22 mouse cellular contexts compared by ENCODE assay signal in the genomic region with DNA sequence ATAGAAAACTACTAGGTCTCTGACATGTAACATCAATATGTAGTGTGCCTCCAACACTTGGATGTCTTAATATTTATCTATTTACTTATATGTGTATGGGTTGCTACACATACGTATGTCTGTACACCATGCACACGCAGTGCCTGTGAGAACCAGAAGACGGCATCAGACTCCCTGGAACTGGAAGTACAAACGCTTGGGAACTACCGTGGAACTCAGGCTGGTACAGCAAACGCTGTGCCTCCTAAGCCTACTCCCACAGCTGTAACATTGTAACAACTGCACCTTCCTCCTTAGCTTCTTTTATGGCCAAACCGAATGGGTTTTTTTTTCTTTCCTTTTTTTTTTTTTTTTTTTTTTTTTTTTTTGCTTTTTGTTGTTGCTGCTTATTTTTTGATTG. TPM values are rescaled to one million over a fixed set of nuclear protein-coding genes. Genes with fewer than 3 reads are reported as not detected.
A peak's percentile ranks its signal among the peaks of the same experiment; 100 is the strongest.
DNase-seq lines count a peak whose midpoint lies in the region; ATAC-seq and TF ChIP-seq lines count a peak whose summit lies in the region.
"Had no signal": no experiment of that assay in that cellular context is flagged by ENCODE, and none has a peak within 500 bp of the region (broad histone marks: within the 10 kb centered on the region; RNA-seq: fewer than 3 reads in every experiment).

No protein-coding gene starts in this region.

- H3K4me2 ChIP-seq in intestine, postnatal 0 days (replicated peaks; ENCODE audit: low read depth) = no peak overlapping the region
- no peak overlapping the region for H3K4me2 ChIP-seq in intestine, embryonic 16.5 days (ENCODE audit: low read depth, low read length)
- H3K4me2 ChIP-seq in forebrain, embryonic 11.5 days (ENCODE audit: low read depth, low read length, severe bottlenecking) = no peak overlapping the region
- H3K4me2 ChIP-seq: embryonic facial prominence, embryonic 13.5 days; heart, embryonic 13.5 days; limb, embryonic 13.5 days; midbrain, embryonic 12.5 days; neural tube, embryonic 13.5 days had no signal

- ATAC-seq in intestine, postnatal 0 days = no peak
- no peak for ATAC-seq in intestine, embryonic 16.5 days
- no peak for ATAC-seq in forebrain, embryonic 11.5 days (replicated peaks; ENCODE audit: low FRiP score)
- ATAC-seq: forebrain, embryonic 16.5 days; hindbrain, embryonic 16.5 days had no signal

- no peak for TF ChIP-seq POLR2A in thymus, adult 2 months (IDR thresholded peaks at IDR 0.05; ENCODE audit: control insufficient read depth, extremely low read depth, insufficient read depth, low read length, poor library complexity)
- TF ChIP-seq POLR2A in cortical plate, adult 2 months (IDR thresholded peaks at IDR 0.05; ENCODE audit: extremely low read depth, insufficient read depth, low read length) = no peak

- no peaks in the 10 kb centered on the region for H3K4me1 ChIP-seq in intestine, postnatal 0 days (replicated peaks; ENCODE audit: control insufficient read depth, insufficient read depth, low read length)
- peaks cover 6% of the 10 kb centered on the region for H3K4me1 ChIP-seq in intestine, embryonic 16.5 days (ENCODE audit: control insufficient read depth, insufficient read depth, low read length)
- peaks cover 59% of the 10 kb centered on the region for H3K4me1 ChIP-seq in thymus, adult 2 months (replicated peaks; ENCODE audit: control insufficient read depth, insufficient read depth, low read length)
- no peaks in the 10 kb centered on the region; the same call in 1 of the 2 replicates for H3K4me1 ChIP-seq in cortical plate, adult 2 months (ENCODE audit: control insufficient read depth, insufficient read depth, low read length)
- no peaks in the 10 kb centered on the region for H3K4me1 ChIP-seq in forebrain, embryonic 11.5 days (replicated peaks; ENCODE audit: control insufficient read depth, insufficient read depth, low read length)
- H3K4me1 ChIP-seq: limb, embryonic 13.5 days; midbrain, embryonic 12.5 days; neural tube, embryonic 13.5 days had no signal

- H3K27ac ChIP-seq in intestine, postnatal 0 days (ENCODE audit: low read depth, low read length) = no peak overlapping the region
- H3K27ac ChIP-seq in intestine, embryonic 16.5 days (ENCODE audit: low read length) = no peak overlapping the region
- H3K27ac ChIP-seq in thymus, adult 2 months (ENCODE audit: control insufficient read depth, insufficient read depth, low read length) = peak overlapping the region; percentile 44; the same call in 1 of the 2 replicates
- no peak overlapping the region for H3K27ac ChIP-seq in cortical plate, adult 2 months (ENCODE audit: insufficient read depth, low read length)
- H3K27ac ChIP-seq in forebrain, embryonic 11.5 days (ENCODE audit: low read depth, low read length) = no peak overlapping the region
- H3K27ac ChIP-seq: embryonic facial prominence, embryonic 13.5 days; heart, embryonic 13.5 days; limb, embryonic 13.5 days; liver, embryonic 14.5 days; midbrain, embryonic 12.5 days; neural tube, embryonic 13.5 days had no signal

- H3K9me3 ChIP-seq in intestine, postnatal 0 days (ENCODE audit: control insufficient read depth) = no peaks in the 10 kb centered on the region
- H3K9me3 ChIP-seq in intestine, embryonic 16.5 days (ENCODE audit: control insufficient read depth, low read length) = no peaks in the 10 kb centered on the region
- H3K9me3 ChIP-seq in forebrain, embryonic 11.5 days (ENCODE audit: control insufficient read depth, low read length) = no peaks in the 10 kb centered on the region
- H3K9me3 ChIP-seq: embryonic facial prominence, embryonic 13.5 days; heart, embryonic 13.5 days; limb, embryonic 13.5 days; midbrain, embryonic 12.5 days; neural tube, embryonic 13.5 days had no signal

- TF ChIP-seq CTCF in intestine, postnatal 0 days (IDR thresholded peaks at IDR 0.05; ENCODE audit: low read depth) = peak; percentile 45
- no peak for TF ChIP-seq CTCF in thymus, adult 2 months (IDR thresholded peaks at IDR 0.05; ENCODE audit: borderline replicate concordance, control insufficient read depth, extremely low read depth, insufficient read depth, low read length, poor library complexity)
- TF ChIP-seq CTCF in cortical plate, adult 2 months (IDR thresholded peaks at IDR 0.05; ENCODE audit: extremely low read depth, insufficient read depth, low read length) = peak; percentile 19; the same call in 1 of the 2 replicates

- 80% methylated on average over 7 of the region's 7 CpGs for WGBS in intestine, postnatal 0 days
- 86% methylated on average over 7 of the region's 7 CpGs for WGBS in intestine, embryonic 16.5 days
- WGBS in thymus, adult 2 months = 57% methylated on average over 7 of the region's 7 CpGs
- WGBS in forebrain, embryonic 11.5 days = 93% methylated on average over 7 of the region's 7 CpGs

- DNase-seq in thymus, adult 2 months = no peak
- DNase-seq in thymus, adult 18-20 months = no peak
- DNase-seq in forebrain, embryonic 11.5 days (ENCODE audit: low spot score) = no peak
- DNase-seq in adrenal gland, adult 8-10 months = no peak
- DNase-seq: adrenal gland, adult 2 months; B cell, adult 2 months; cerebellum, postnatal 10 days; heart, adult 11 months; kidney, adult 11 months; kidney, postnatal 10 days; right cerebral cortex, adult 18-20 months had no signal

- no peaks in the 10 kb centered on the region for H3K27me3 ChIP-seq in intestine, postnatal 0 days (replicated peaks; ENCODE audit: control insufficient read depth, insufficient read depth, low read length)
- H3K27me3 ChIP-seq in intestine, embryonic 16.5 days (replicated peaks; ENCODE audit: control insufficient read depth, insufficient read depth, low read length) = no peaks in the 10 kb centered on the region
- no peaks in the 10 kb centered on the region for H3K27me3 ChIP-seq in thymus, adult 2 months (ENCODE audit: control insufficient read depth, insufficient read depth, low read length)
- no peaks in the 10 kb centered on the region for H3K27me3 ChIP-seq in forebrain, embryonic 11.5 days (ENCODE audit: control insufficient read depth, insufficient read depth, low read length)
- H3K27me3 ChIP-seq: embryonic facial prominence, embryonic 13.5 days; heart, embryonic 13.5 days; limb, embryonic 13.5 days; midbrain, embryonic 12.5 days; neural tube, embryonic 13.5 days had no signal

- H3K36me3 ChIP-seq in intestine, postnatal 0 days (ENCODE audit: control insufficient read depth, insufficient read depth) = no peaks in the 10 kb centered on the region
- H3K36me3 ChIP-seq in intestine, embryonic 16.5 days (ENCODE audit: control insufficient read depth, insufficient read depth, low read length) = no peaks in the 10 kb centered on the region
- H3K36me3 ChIP-seq in thymus, adult 2 months (ENCODE audit: control insufficient read depth, insufficient read depth, low read length) = no peaks in the 10 kb centered on the region
- H3K36me3 ChIP-seq in forebrain, embryonic 11.5 days (ENCODE audit: control insufficient read depth, insufficient read depth, low read length) = no peaks in the 10 kb centered on the region
- H3K36me3 ChIP-seq: embryonic facial prominence, embryonic 13.5 days; heart, embryonic 13.5 days; limb, embryonic 13.5 days; midbrain, embryonic 12.5 days; neural tube, embryonic 13.5 days had no signal

- H3K4me3 ChIP-seq in intestine, postnatal 0 days (ENCODE audit: low read depth, low read length) = no peak overlapping the region
- no peak overlapping the region for H3K4me3 ChIP-seq in intestine, embryonic 16.5 days (ENCODE audit: low read length)
- H3K4me3 ChIP-seq in thymus, adult 2 months (ENCODE audit: control insufficient read depth, insufficient read depth, low read length) = no peak overlapping the region
- H3K4me3 ChIP-seq in cortical plate, adult 2 months (ENCODE audit: insufficient read depth, low read length) = no peak overlapping the region
- no peak overlapping the region for H3K4me3 ChIP-seq in forebrain, embryonic 11.5 days (ENCODE audit: low read depth, low read length)
- H3K4me3 ChIP-seq: embryonic facial prominence, embryonic 13.5 days; heart, embryonic 13.5 days; limb, embryonic 13.5 days; midbrain, embryonic 12.5 days; neural tube, embryonic 13.5 days had no signal

- H3K9ac ChIP-seq in intestine, postnatal 0 days (ENCODE audit: low read depth, low read length) = no peak overlapping the region
- no peak overlapping the region for H3K9ac ChIP-seq in intestine, embryonic 16.5 days (ENCODE audit: low read depth, low read length)
- no peak overlapping the region for H3K9ac ChIP-seq in forebrain, embryonic 11.5 days (ENCODE audit: low read length)
- H3K9ac ChIP-seq: embryonic facial prominence, embryonic 13.5 days; heart, embryonic 13.5 days; limb, embryonic 13.5 days; liver, embryonic 14.5 days; midbrain, embryonic 12.5 days; neural tube, embryonic 13.5 days had no signal

RNA-seq across cellular contexts. Expression of a gene that starts 10.4 kb away (rescaled TPM):
- 10.2 and 10.4 TPM in 2 replicates for polyA plus RNA-seq in intestine, postnatal 0 days (2015; fragmentation: Nextera tagmentation; extraction: Ambion mirVana)
- polyA plus RNA-seq in intestine, embryonic 16.5 days (2015; fragmentation: Nextera tagmentation; extraction: Ambion mirVana) = 19.8 and 20.1 TPM in 2 replicates
- polyA plus RNA-seq in thymus, adult 2 months (2012; rRNA removed) = 34.9 and 36.2 TPM in 2 replicates
- 96.5 and 100 TPM in 2 replicates for polyA plus RNA-seq in cortical plate, adult 2 months (2012; rRNA removed)
- 34.4 and 37.5 TPM in 2 replicates for polyA plus RNA-seq in forebrain, embryonic 11.5 days (2014; fragmentation: Nextera tagmentation; extraction: Ambion mirVana)
- 10 to 100 TPM; 18.8 to 47.8 (median 33.3) TPM for total RNA-seq in adrenal gland, adult 8-10 months (2022)

RNA-seq across cellular contexts. Expression of a gene that starts 56.6 kb away (rescaled TPM):
- 14.5 and 16.4 TPM in 2 replicates for polyA plus RNA-seq in intestine, postnatal 0 days (2015; fragmentation: Nextera tagmentation; extraction: Ambion mirVana)
- polyA plus RNA-seq in intestine, embryonic 16.5 days (2015; fragmentation: Nextera tagmentation; extraction: Ambion mirVana) = 12.6 and 16.4 TPM in 2 replicates
- 113 and 166 TPM in 2 replicates for polyA plus RNA-seq in thymus, adult 2 months (2012; rRNA removed)
- polyA plus RNA-seq in cortical plate, adult 2 months (2012; rRNA removed) = 172 and 174 TPM in 2 replicates
- 28.8 and 32.1 TPM in 2 replicates for polyA plus RNA-seq in forebrain, embryonic 11.5 days (2014; fragmentation: Nextera tagmentation; extraction: Ambion mirVana)
- 100 to 1,000 TPM; 126 to 142 (median 139) TPM for total RNA-seq in adrenal gland, adult 8-10 months (2022)
